Mouse (Mus musculus) ZHBTc4 (cell line): Measurements from ENCODE around the gene Adamts14.
A peak's percentile ranks its signal among the peaks of the same experiment; 100 is the strongest.

ENCODE experiments used
- DNase-seq: peaks from one replicate; pipeline ENCODE4 v3.0.0-alpha.2; 2011; ENCODE audit warnings: low read depth, low spot score

The Adamts14 gene

GRCm38 (mm10) chr10:61273081-61273843 lies at the start of gene Adamts14:
TSS of gene Adamts14 (minus strand) at chr10:61273438.
- peak; percentile 76 for DNase-seq

GRCm38 (mm10) chr10:61318527-61318926 lies 45.3 kb upstream of the Adamts14 start:
- DNase-seq = peak; percentile 36

- DNase-seq = peak; percentile 93
Measured at GRCm38 (mm10) chr10:61315324-61315880, 42.2 kb upstream of the Adamts14 start.

GRCm38 (mm10) chr10:61313750-61314149 lies 40.5 kb upstream of the Adamts14 start:
- no peak for DNase-seq

- no peak for DNase-seq
Measured at GRCm38 (mm10) chr10:61312754-61313153, 39.5 kb upstream of the Adamts14 start.

GRCm38 (mm10) chr10:61312159-61312558 lies 38.9 kb upstream of the Adamts14 start:
- DNase-seq = peak; percentile 46

- DNase-seq = no peak
Measured at GRCm38 (mm10) chr10:61308706-61309320, 35.6 kb upstream of the Adamts14 start.

- no peak for DNase-seq
Measured at GRCm38 (mm10) chr10:61305928-61306590, 32.8 kb upstream of the Adamts14 start.

- no peak for DNase-seq
Measured at GRCm38 (mm10) chr10:61304046-61304445, 30.8 kb upstream of the Adamts14 start.

GRCm38 (mm10) chr10:61300996-61301395 lies 27.8 kb upstream of the Adamts14 start:
- no peak for DNase-seq

- no peak for DNase-seq
Measured at GRCm38 (mm10) chr10:61297477-61297876, 24.2 kb upstream of the Adamts14 start, which contains the start of gene Prf1. TSS of gene Prf1 (plus strand) at chr10:61297833.

- no peak for DNase-seq
Measured at GRCm38 (mm10) chr10:61296713-61297445, 23.6 kb upstream of the Adamts14 start.

GRCm38 (mm10) chr10:61294242-61294641 lies 21.0 kb upstream of the Adamts14 start:
- no peak for DNase-seq

GRCm38 (mm10) chr10:61290479-61290878 lies 17.2 kb upstream of the Adamts14 start:
- DNase-seq = no peak

GRCm38 (mm10) chr10:61290016-61290415 lies 16.8 kb upstream of the Adamts14 start:
- no peak for DNase-seq

- peak; percentile 61 for DNase-seq
Measured at GRCm38 (mm10) chr10:61286246-61286645, 13.0 kb upstream of the Adamts14 start.

GRCm38 (mm10) chr10:61285271-61285670 lies 12.0 kb upstream of the Adamts14 start:
- no peak for DNase-seq

GRCm38 (mm10) chr10:61284309-61284708 lies 11.1 kb upstream of the Adamts14 start:
- DNase-seq = no peak

- DNase-seq = no peak
Measured at GRCm38 (mm10) chr10:61281115-61281514, 7.9 kb upstream of the Adamts14 start.

- DNase-seq = no peak
Measured at GRCm38 (mm10) chr10:61277918-61278674, 4.9 kb upstream of the Adamts14 start.

- no peak for DNase-seq
Measured at GRCm38 (mm10) chr10:61277051-61277450, 3.8 kb upstream of the Adamts14 start.
